Mouse (Mus musculus) ES-CJ7 (cell line): ENCODE data around the gene Eml4.
A peak's percentile ranks its signal among the peaks of the same experiment; 100 is the strongest.

Experiments
- DNase-seq: peaks from one replicate; pipeline ENCODE4 v3.0.0; 2011; ENCODE audit warnings: low read depth, low spot score

Gene Eml4

GRCm38 (mm10) chr17:83350379-83351091 is at the start of gene Eml4:
TSS of gene Eml4 (plus strand) at chr17:83350931.
- DNase-seq: peak; percentile 90

GRCm38 (mm10) chr17:83301433-83301832 is 49.3 kb upstream of the Eml4 start:
- no peak for DNase-seq

GRCm38 (mm10) chr17:83304089-83304822 is 46.5 kb upstream of the Eml4 start:
- DNase-seq: no peak

- DNase-seq: no peak
Measured at GRCm38 (mm10) chr17:83306964-83307640, 43.6 kb upstream of the Eml4 start.

GRCm38 (mm10) chr17:83307641-83308296 is 43.0 kb upstream of the Eml4 start:
- no peak for DNase-seq

- DNase-seq: no peak
Measured at GRCm38 (mm10) chr17:83308451-83308850, 42.3 kb upstream of the Eml4 start.

- no peak for DNase-seq
Measured at GRCm38 (mm10) chr17:83309243-83309642, 41.5 kb upstream of the Eml4 start.

- DNase-seq: no peak
Measured at GRCm38 (mm10) chr17:83311806-83312205, 38.9 kb upstream of the Eml4 start.

- peak; percentile 26 for DNase-seq
Measured at GRCm38 (mm10) chr17:83312244-83312918, 38.4 kb upstream of the Eml4 start.

GRCm38 (mm10) chr17:83313046-83313689 is 37.6 kb upstream of the Eml4 start:
- peak; percentile 26 for DNase-seq

GRCm38 (mm10) chr17:83315476-83315875 is 35.3 kb upstream of the Eml4 start:
- DNase-seq: no peak

- DNase-seq: peak; percentile 11
Measured at GRCm38 (mm10) chr17:83322621-83323335, 28.0 kb upstream of the Eml4 start.

GRCm38 (mm10) chr17:83323410-83324268 is 27.1 kb upstream of the Eml4 start:
- no peak for DNase-seq

- no peak for DNase-seq
Measured at GRCm38 (mm10) chr17:83324269-83324616, 26.5 kb upstream of the Eml4 start.

- peak; percentile 10 for DNase-seq
Measured at GRCm38 (mm10) chr17:83335183-83335584, 15.5 kb upstream of the Eml4 start.

GRCm38 (mm10) chr17:83337051-83337898 is 13.5 kb upstream of the Eml4 start:
- DNase-seq: peak; percentile 57

GRCm38 (mm10) chr17:83339368-83340085 is 11.2 kb upstream of the Eml4 start:
- peak; percentile 12 for DNase-seq
